Mouse (Mus musculus): ENCODE results near the gene Ccdc191.

The Ccdc191 gene
- long read RNA-seq, experiment 1, partial matches to known transcripts, result 4 of 13 reads
- long read RNA-seq, experiment 1, other reads (novel, unspliced or antisense), result 9 of 13 reads
- long read RNA-seq, experiment 2, partial matches to known transcripts, result 10 of 18 reads
- long read RNA-seq, experiment 2, other reads (novel, unspliced or antisense), result 5 of 18 reads

DNA sequence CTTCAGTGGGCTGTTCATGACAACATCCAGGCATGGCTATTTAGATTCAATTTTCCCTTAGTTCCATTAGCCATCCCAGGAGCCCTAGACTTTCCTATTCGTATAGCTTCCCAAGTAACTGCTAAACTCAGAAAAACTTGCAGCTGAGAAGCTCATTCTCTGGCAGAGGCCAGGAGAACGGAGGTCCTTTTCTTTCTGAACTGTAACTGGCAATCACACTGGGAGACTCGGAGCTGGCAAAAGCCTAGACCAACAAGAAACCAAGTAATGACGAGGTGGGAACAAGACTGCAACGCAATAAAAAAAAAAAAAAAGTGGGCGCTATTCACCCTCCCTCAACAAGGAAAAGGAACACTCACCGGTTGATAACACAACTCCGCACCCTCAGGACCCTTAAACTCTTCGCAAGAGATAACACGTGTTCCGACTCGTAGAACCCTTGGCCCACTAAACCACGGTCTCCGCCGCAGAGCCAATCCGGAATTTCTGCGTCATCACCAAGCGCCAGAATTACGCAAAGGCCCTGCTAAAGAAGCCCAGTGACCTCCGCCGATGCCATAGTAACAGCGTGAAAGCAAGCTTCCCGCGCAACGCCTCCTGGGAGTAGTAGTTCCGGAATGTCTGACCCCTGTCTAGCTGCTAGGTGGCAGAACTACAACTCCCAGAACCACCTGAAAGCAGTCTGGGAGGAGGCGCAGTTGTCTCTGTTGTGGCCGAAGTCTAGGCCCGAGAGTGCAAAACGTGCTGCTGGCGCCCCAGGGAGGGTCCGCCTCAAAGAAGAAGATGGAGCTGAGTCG is at the start of gene Ccdc191:
Gene Ccdc191, plus strand, starts transcription at position 593 of the 797 bp plus-strand sequence.
- intact Hi-C loops (cut with DNase I), result loop anchor here (10.0 kb wide), 1 partner anchor 175 kb away; the partner anchor contains the start of gene Gramd1c

- intact Hi-C loops (cut with DNase I), result no loop called here
Measured at GRCm38 (mm10) chr16:43841236-43841635, 48.4 kb upstream of the Ccdc191 start.

GRCm38 (mm10) chr16:43849839-43850238 is 39.8 kb upstream of the Ccdc191 start:
- intact Hi-C loops (cut with DNase I), result no loop called here

GRCm38 (mm10) chr16:43858941-43859476 is 30.6 kb upstream of the Ccdc191 start:
- intact Hi-C loops (cut with DNase I), result no loop called here

DNA sequence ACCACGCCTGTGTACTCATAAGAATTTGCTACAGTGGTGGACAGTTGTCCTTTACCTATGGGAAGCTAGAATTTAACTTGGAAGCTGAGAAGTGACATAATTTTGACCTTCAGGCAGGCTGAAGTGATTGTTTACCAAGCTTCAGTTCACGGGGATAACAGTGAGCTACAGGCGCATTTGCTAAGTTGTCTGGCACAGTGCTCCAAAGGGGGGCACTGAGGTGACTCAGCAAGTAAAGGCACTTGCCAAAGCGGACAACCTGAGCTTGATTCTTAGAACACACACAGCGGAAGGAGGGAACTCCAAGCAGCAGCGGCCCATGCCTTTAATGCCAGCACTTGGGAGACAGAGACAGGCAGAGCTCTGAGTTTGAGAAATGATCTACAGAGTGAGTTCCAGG is 29.0 kb upstream of the Ccdc191 start:
- intact Hi-C loops (cut with DNase I), result no loop called here

- intact Hi-C loops (cut with DNase I), result no loop called here
Measured at GRCm38 (mm10) chr16:43869805-43870204, 19.8 kb upstream of the Ccdc191 start.

GRCm38 (mm10) chr16:43871419-43871818 is 18.2 kb upstream of the Ccdc191 start:
- intact Hi-C loops (cut with DNase I), result no loop called here

DNA sequence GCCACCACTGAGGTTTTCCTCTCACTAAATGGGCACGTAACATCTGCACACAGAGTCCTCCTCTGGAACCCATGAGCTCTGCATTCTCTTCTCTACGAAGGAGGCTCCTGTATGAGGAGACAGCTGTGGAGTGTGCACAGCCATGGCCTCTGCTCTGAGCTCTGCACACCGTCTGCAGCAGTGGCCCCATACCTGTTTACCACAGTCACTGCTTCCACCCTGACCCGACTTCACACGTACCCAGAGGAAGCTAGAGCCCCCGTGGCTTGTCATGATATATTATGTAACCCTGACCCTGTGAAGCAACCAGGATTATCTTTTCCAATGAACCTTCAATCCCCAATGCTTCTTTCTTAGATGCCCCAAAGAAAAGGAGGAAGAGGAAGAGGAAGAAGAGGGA is 9.8 kb upstream of the Ccdc191 start:
- intact Hi-C loops (cut with DNase I), result loop anchor here (10.0 kb wide), 1 partner anchor 185 kb away; the partner anchor contains the start of gene Gramd1c

DNA sequence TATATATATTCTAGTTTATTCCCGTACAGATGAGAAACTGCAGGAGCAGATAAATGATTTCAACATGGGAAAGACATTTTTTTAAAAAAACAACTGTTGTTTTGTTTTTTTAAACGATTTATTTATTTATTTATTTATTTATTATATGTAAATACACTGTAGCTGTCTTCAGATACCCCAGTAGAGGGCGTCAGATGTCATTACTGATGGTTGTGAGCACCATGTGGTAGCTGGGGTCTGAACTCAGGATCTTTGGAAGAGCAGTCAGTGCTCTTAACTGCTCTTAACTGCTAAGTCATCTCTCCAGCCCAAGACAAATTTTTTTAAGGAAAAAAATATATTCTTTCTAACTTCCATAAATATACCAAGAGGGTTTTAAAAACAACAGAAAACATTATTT is 8.0 kb upstream of the Ccdc191 start:
- intact Hi-C loops (cut with DNase I), result loop anchor here (10.0 kb wide), 1 partner anchor 183 kb away; the partner anchor contains the start of gene Gramd1c

DNA sequence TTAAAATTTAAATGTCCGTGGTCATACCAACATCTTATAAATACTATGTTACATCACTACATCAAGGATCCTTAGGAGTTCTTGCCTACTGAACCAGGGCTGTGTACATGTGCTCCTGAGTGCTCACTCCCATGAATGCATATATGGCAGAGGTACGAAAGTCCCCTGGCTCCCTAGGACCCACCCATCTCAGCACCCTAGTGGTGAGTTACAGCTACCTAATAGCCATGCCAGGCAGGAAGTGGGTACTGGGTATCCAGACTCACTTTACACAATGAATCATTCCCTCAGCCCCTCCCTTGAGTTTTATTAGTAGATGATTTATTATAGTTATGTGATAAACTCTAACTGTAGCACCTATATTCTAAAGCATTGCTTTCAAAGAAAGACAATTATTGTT is 7.3 kb upstream of the Ccdc191 start:
- intact Hi-C loops (cut with DNase I), result loop anchor here (10.0 kb wide), 1 partner anchor 182 kb away; the partner anchor contains the start of gene Gramd1c

GRCm38 (mm10) chr16:43890005-43890336 is 371 bp downstream of the Ccdc191 start:
- intact Hi-C loops (cut with DNase I), result no loop called here

DNA sequence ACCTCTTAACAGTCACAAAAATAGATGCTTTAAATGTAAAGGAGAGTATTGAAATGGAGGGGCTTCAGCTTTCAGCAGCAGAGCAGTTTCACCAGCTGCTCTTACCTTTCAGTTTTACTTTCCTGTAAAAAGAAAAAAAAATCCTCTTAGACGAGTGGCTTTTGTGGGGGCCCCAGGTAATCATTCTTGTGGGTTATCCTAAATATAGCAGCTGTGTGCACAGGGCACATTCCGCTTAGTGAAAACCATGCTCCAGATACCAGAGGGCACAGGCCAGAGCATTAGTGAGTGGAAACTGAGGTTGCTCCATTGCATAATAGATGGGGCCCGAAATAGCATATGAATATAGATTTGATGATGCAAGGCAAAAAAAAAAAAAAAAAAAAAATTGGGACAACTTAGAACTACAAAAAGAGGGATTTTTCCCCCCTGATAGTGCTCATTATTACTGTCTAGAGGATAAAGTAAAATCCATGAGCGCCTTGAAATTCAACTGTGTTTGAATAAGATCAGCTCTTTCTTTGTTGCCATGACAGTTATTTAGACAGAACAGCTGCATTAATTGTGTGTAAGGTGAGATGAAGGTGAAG is 1.2 kb downstream of the Ccdc191 start:
- intact Hi-C loops (cut with DNase I), result no loop called here

- intact Hi-C loops (cut with DNase I), result no loop called here
Measured at GRCm38 (mm10) chr16:43894501-43894900, 4.9 kb downstream of the Ccdc191 start.

GRCm38 (mm10) chr16:43900138-43900537 is 10.5 kb downstream of the Ccdc191 start:
- intact Hi-C loops (cut with DNase I), result no loop called here

DNA sequence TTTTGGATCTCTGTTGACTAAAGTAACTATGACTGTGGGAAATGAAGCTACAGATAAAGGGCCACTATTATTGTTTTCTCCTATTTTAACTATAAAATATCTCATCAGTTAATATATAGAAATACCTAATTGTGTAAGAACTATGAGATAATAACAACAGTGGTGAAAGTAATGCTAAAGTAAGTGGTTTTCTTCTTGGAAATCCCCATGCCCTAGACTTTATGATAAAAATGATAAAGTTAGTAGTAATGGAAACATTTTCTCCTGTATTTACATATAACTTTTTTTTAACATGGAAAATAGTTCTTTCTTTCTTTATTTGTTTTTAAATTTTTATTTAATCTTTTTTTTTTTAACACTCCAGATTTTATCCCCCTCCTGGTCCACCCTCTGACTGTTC is 11.0 kb downstream of the Ccdc191 start:
- intact Hi-C loops (cut with DNase I), result no loop called here

DNA sequence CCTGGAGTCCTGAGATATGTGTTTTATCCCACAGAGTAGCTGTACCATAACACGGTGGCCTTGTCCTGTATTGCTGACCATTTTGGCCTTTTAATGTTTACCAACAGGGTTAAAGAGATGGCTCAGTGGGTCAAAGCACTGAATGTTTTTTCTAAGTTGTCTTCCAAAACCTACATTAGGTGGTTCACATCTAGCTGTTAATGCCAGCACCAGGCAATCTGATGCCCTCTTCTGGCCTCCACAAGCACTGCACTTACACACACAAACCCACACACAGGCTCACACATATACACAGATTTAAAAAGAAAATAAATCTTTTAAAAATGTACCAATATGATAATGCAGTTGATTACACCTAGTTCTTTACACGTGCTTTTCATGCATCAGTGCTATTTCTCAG is 19.3 kb downstream of the Ccdc191 start:
- intact Hi-C loops (cut with DNase I), result no loop called here

- intact Hi-C loops (cut with DNase I), result no loop called here
Measured at GRCm38 (mm10) chr16:43918867-43919266, 29.3 kb downstream of the Ccdc191 start.

- intact Hi-C loops (cut with DNase I), result no loop called here
Measured at GRCm38 (mm10) chr16:43922024-43922423, 32.4 kb downstream of the Ccdc191 start.

DNA sequence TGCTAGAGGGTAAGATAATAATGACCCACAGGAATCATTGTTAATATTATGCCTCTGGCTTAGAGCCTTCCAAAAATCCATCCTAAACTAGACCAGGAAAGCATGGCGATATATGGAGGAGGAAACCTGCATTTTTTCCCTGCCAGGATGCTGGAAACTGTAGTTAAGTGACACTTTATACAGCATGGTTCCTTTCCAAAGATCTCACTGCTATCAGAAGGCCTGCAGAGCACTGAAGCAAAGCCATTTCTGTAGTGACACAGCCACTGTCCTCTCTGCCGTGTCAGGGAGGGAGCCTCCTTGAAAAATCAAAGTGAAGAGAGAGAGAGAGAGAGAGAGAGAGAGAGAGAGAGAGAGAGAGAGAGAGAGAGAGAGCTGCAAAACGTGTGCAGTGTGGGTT is 33.0 kb downstream of the Ccdc191 start:
- intact Hi-C loops (cut with DNase I), result no loop called here

GRCm38 (mm10) chr16:43925001-43925558 is 35.5 kb downstream of the Ccdc191 start:
- intact Hi-C loops (cut with DNase I), result no loop called here

DNA sequence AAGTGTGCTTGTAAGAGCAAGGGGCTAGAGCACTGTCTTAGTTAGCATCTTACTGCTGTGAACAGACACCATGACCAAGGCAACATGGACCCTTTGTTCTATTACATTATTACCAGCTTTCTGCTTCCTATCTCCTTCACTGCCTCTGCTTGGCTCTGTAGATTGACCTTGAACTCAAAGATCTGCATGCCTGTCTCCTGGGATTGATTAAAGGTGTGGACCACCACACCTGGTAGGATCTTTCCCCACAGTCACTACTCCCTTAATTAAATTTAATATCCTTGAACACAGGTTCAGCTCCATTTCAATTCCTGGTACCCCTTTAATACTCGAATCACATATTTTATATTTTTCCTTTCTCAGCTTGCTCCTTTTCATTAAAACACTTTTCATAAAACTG is 36.2 kb downstream of the Ccdc191 start:
- intact Hi-C loops (cut with DNase I), result no loop called here

GRCm38 (mm10) chr16:43926341-43926859 is 36.8 kb downstream of the Ccdc191 start, which contains the start of gene Qtrt2:
Gene Qtrt2 (minus strand): TSS chr16:43926809.
- intact Hi-C loops (cut with DNase I), result no loop called here
